Mouse (Mus musculus): Measurements from ENCODE around the gene Sucnr1.
"Not testable (repeated sequence)": the region's sequence is repeated elsewhere in the genome, so short reads cannot be mapped to it uniquely, and the experiment has no call there.

The Sucnr1 gene

GRCm38 (mm10) chr3:60081648-60082047 lies at the start of gene Sucnr1:
Gene Sucnr1, plus strand, starts transcription at chr3:60081869.
- no peak for DNase-seq (ENCODE audit: low spot score)

- no peak for DNase-seq (ENCODE audit: low spot score)
These were observed 35.3 kb upstream of the Sucnr1 start for GRCm38 (mm10) chr3:60046221-60046913.

- DNase-seq (ENCODE audit: low spot score) = no peak
These were observed 28.3 kb upstream of the Sucnr1 start for GRCm38 (mm10) chr3:60053231-60053927.

GRCm38 (mm10) chr3:60053931-60054330 lies 27.7 kb upstream of the Sucnr1 start:
- no peak for DNase-seq (ENCODE audit: low spot score)

- no peak for DNase-seq (ENCODE audit: low spot score)
These were observed 25.2 kb upstream of the Sucnr1 start for GRCm38 (mm10) chr3:60056451-60056850.

GRCm38 (mm10) chr3:60057070-60057808 lies 24.4 kb upstream of the Sucnr1 start:
- no peak for DNase-seq (ENCODE audit: low spot score)

GRCm38 (mm10) chr3:60057809-60058082 lies 23.9 kb upstream of the Sucnr1 start:
- DNase-seq (ENCODE audit: low spot score) = no peak

- no peak for DNase-seq (ENCODE audit: low spot score)
These were observed 2.7 kb upstream of the Sucnr1 start for GRCm38 (mm10) chr3:60078883-60079415.

- no peak for DNase-seq (ENCODE audit: low spot score)
These were observed 1.1 kb upstream of the Sucnr1 start for GRCm38 (mm10) chr3:60080572-60080971.

GRCm38 (mm10) chr3:60082746-60083145 lies 1.1 kb downstream of the Sucnr1 start:
- no peak for DNase-seq (ENCODE audit: low spot score)

GRCm38 (mm10) chr3:60085729-60086128 lies 4.1 kb downstream of the Sucnr1 start:
- DNase-seq (ENCODE audit: low spot score) = no peak

GRCm38 (mm10) chr3:60091321-60091720 lies 9.7 kb downstream of the Sucnr1 start:
- no peak for DNase-seq (ENCODE audit: low spot score)

GRCm38 (mm10) chr3:60094386-60095156 lies 12.9 kb downstream of the Sucnr1 start:
- DNase-seq (ENCODE audit: low spot score) = no peak

- no peak for DNase-seq (ENCODE audit: low spot score)
These were observed 15.3 kb downstream of the Sucnr1 start for GRCm38 (mm10) chr3:60096941-60097340.

GRCm38 (mm10) chr3:60097485-60097884 lies 15.8 kb downstream of the Sucnr1 start:
- DNase-seq (ENCODE audit: low spot score) = no peak

- DNase-seq (ENCODE audit: low spot score) = no peak
These were observed 16.9 kb downstream of the Sucnr1 start for GRCm38 (mm10) chr3:60098521-60098920.

- DNase-seq (ENCODE audit: low spot score) = no peak
These were observed 22.9 kb downstream of the Sucnr1 start for GRCm38 (mm10) chr3:60104462-60105109.

GRCm38 (mm10) chr3:60106446-60106845 lies 24.8 kb downstream of the Sucnr1 start:
- DNase-seq (ENCODE audit: low spot score) = not testable (repeated sequence)

GRCm38 (mm10) chr3:60107736-60108135 lies 26.1 kb downstream of the Sucnr1 start:
- no peak for DNase-seq (ENCODE audit: low spot score)

- DNase-seq (ENCODE audit: low spot score) = no peak
These were observed 27.1 kb downstream of the Sucnr1 start for GRCm38 (mm10) chr3:60108815-60109214.

- DNase-seq (ENCODE audit: low spot score) = no peak
These were observed 29.6 kb downstream of the Sucnr1 start for GRCm38 (mm10) chr3:60111135-60111710.

Data from testis, postnatal 10 days (tissue).